Mouse (Mus musculus): Measurements from ENCODE around the gene Fam227a.

- TF ChIP-seq EP300 (IDR thresholded peaks at IDR 0.05) (no peak), CTCF (IDR thresholded peaks at IDR 0.05) (peak; percentile 60)
These were observed 51.0 kb downstream of the Fam227a start for GRCm38 (mm10) chr15:79607757-79608156.
